Mouse (Mus musculus) cerebellum, adult 11-12 months (tissue): ENCODE measurements at regions not wholly inside any gene's neighbourhood (a gene's known extent, or its start where the extent isn't known, plus 50 kb on each side); places are given as distances from the start of the nearest gene placed in this dataset.

Source experiments
- DNase-seq: peaks from one replicate; pipeline ENCODE4 v3.0.0; 2022

GRCm38 (mm10) chr17:64914302-64914701 is 78.4 kb upstream of the 4930583I09Rik start:
- no peak for DNase-seq

DNA sequence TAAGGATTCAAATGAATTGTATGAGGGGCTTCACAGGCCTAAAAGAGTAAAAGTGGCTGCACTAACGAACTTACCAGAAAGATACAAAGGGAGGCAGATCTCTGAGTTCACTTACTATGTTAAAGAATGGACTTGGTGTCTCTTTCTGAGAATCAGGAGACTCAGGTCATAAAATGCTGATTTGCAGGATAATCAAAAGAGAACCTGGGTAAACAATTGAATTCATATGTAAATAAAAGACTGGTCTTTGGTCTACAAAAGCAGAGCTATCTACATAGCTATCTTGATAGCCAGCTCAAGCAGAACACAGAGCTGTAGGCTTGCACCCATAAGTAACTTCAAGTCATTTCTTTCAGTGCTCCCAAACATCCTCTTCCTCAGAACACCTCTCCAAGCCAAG is 72.8 kb upstream of the 4930583I09Rik start:
- no peak for DNase-seq

GRCm38 (mm10) chr17:64901721-64902623 is 66.1 kb upstream of the 4930583I09Rik start:
- DNase-seq, result no peak

- DNase-seq, result no peak
These were observed 61.6 kb upstream of the 4930583I09Rik start for GRCm38 (mm10) chr17:64897473-64897872.

GRCm38 (mm10) chr17:64895886-64896285 is 60.0 kb upstream of the 4930583I09Rik start:
- no peak for DNase-seq

- no peak for DNase-seq
These were observed 59.6 kb upstream of the 4930583I09Rik start for GRCm38 (mm10) chr17:64895466-64895865.

DNA sequence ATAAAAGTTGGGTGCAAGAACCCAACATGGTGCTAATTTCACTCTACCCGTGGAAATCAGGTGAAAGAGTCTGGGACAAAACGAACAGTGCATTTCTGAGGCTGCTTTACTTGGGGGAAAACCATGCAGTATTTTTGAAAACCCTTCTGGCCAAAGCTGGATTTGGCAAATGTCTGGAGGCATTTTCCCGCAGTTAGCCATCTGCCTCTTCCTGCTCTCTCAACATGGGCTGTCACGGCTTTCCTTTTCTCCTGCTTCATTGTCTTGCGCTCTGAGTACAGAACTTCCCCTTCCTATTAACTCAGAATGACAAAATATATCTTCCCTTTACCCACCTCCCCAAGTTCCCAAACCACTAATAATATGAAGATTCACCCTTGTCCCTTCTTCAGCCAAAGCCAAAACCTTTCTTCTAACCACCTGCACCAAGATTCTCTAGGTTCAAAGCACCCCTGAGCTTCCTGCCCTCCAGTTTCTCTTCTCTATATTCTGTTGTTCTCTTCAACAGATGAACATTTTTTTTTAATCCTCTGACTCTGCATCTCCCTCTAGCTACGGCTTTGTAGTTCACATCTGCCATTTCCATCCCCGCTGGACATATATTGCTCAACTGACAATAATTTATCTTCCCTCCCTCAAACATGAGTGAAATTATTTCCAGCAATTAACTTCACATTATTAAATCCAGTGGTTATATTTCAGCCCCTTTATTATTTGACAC is 57.5 kb upstream of the 4930583I09Rik start:
- DNase-seq, result peak; percentile 79
